Mouse (Mus musculus) bone marrow macrophage, adult 2 months (primary cell): ENCODE measurements around the gene Gnaz.

Source experiments
- CTCF ChIP-seq: IDR thresholded peaks from 2 replicates; pipeline ENCODE4 v1.5.1; 2012; ENCODE audit warnings: low read depth, mild to moderate bottlenecking, low read length, moderate library complexity
- POLR2A ChIP-seq: IDR thresholded peaks from 2 replicates; pipeline ENCODE4 v1.6.1; 2012; ENCODE audit warnings: mild to moderate bottlenecking, low read depth, low read length, borderline replicate concordance

- TF ChIP-seq POLR2A (no peak), CTCF (no peak)
Measured at GRCm38 (mm10) chr10:74931631-74932030, 35.3 kb upstream of the Gnaz start.
